Mouse (Mus musculus) C2C12 (cell line): ENCODE measurements at regions not wholly inside any gene's neighbourhood (a gene's known extent, or its start where the extent isn't known, plus 50 kb on each side); places are given as distances from the start of the nearest gene placed in this dataset.

Experiments used
- MAX ChIP-seq: IDR thresholded peaks from one replicate; pipeline ENCODE4 v1.6.1; 2011; ENCODE audit warnings: mild to moderate bottlenecking, control low read depth
- USF1 ChIP-seq: IDR thresholded peaks from one replicate; pipeline ENCODE4 v1.6.1; 2011; ENCODE audit warnings: low read depth, mild to moderate bottlenecking, control low read depth, moderate library complexity

DNA sequence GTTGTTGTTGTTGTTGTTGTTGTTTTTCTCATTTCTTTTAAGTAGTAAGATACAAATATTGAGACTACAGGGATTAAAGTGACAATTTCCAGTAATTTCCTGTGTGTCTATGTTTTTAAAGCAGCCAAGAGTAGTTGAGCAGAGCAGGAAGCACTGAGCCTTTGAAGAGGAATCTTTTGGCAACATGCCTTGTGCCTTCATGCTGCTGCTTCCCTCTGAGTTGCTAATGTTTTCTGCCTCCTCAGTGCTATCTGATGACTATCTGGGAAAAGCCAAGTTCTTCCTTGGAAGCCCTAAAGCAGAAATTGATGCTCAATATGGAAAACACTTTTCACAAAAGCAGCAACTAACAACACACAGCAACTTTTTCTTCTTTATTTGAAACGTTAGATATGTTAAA lies 634.2 kb downstream of the Serpinb8 start:
- TF ChIP-seq MAX (no peak), USF1 (no peak)
